Mouse (Mus musculus): ENCODE results near the gene Lrrc75b.
"Not testable (repeated sequence)": the region's sequence is repeated elsewhere in the genome, so short reads cannot be mapped to it uniquely, and the experiment has no call there.

Lrrc75b gene

DNA sequence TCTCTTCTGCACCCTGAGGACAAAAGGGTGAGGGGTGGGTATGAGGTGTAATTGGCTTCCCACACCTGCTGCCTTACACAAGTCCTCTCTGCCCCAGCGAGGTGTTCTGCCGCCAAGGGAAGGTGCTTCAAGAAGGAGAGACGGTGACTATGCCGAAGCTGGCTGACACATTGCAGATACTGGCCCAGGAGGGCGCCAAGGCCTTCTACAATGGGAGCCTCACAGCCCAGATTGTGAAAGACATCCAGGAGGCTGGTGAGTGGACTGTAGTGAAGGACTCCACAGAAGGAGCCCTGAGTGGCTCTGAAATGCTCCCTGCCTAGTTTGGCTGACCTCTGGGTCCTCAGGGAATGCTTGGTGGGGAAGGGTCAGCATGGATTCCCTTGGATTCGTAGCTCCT is 19.0 kb upstream of the Lrrc75b start:
- no peaks in the 10 kb centered on the region for H3K36me3 ChIP-seq (ENCODE audit: control insufficient read depth, insufficient read depth, low read length, poor library complexity, severe bottlenecking)
- H3K27me3 ChIP-seq (ENCODE audit: control insufficient read depth, insufficient read depth, low read length, poor library complexity, severe bottlenecking), result no peaks in the 10 kb centered on the region
- no peak for DNase-seq (ENCODE audit: low read depth, low spot score)

DNA sequence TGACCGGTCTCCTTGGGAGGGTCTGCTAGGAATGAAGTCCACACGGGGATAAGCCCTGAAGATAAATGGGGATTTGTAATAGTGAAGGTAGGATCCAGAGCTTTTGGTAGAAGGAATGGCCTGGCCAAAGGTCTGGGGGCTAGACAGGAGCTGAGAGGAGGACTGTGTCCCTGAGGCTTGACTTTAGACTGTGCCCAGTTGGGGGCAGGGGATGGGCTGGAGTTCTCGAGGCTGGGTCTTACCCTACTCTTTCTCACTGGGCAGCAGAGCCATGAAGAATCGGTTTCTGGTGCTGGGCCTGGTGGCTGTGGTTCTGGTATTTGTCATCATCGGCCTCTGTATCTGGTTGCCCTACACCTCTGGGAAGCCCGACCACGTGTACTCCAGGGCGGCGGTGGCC is 13.8 kb upstream of the Lrrc75b start:
- DNase-seq (ENCODE audit: low read depth, low spot score), result no peak
- H3K36me3 ChIP-seq (ENCODE audit: control insufficient read depth, insufficient read depth, low read length, poor library complexity, severe bottlenecking), result no peaks in the 10 kb centered on the region
- no peaks in the 10 kb centered on the region for H3K27me3 ChIP-seq (ENCODE audit: control insufficient read depth, insufficient read depth, low read length, poor library complexity, severe bottlenecking)

DNA sequence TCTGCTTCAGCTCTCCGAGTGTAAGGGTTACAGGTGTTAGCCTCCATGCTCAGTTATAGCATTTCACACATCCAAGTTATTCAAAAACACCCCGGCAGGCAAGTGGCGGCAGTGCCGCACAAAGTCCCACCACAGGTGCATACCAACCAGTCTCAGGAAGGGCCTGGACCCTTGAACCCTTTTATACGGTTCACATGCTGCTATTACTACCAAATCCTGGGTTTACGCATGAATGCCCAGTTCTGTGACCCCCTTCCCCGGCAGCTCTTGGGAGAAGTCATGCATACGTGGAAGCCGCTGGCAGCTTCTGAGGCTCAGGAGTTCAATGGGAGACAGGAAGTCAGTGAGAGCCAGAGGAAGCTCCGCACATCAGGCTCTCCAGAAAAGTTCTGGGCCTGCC is 13.1 kb upstream of the Lrrc75b start:
- no peaks in the 10 kb centered on the region for H3K27me3 ChIP-seq (ENCODE audit: control insufficient read depth, insufficient read depth, low read length, poor library complexity, severe bottlenecking)

GRCm38 (mm10) chr10:75571937-75572336 is 11.8 kb upstream of the Lrrc75b start:
- no peak for DNase-seq (ENCODE audit: low read depth, low spot score)
- H3K36me3 ChIP-seq (ENCODE audit: control insufficient read depth, insufficient read depth, low read length, poor library complexity, severe bottlenecking), result no peaks in the 10 kb centered on the region
- no peaks in the 10 kb centered on the region for H3K27me3 ChIP-seq (ENCODE audit: control insufficient read depth, insufficient read depth, low read length, poor library complexity, severe bottlenecking)

More for the DNA sequence above, 13.1 kb upstream of the Lrrc75b start:
- no peaks in the 10 kb centered on the region for H3K36me3 ChIP-seq (ENCODE audit: control insufficient read depth, insufficient read depth, low read length, poor library complexity, severe bottlenecking)
- no peak for DNase-seq (ENCODE audit: low read depth, low spot score)

DNA sequence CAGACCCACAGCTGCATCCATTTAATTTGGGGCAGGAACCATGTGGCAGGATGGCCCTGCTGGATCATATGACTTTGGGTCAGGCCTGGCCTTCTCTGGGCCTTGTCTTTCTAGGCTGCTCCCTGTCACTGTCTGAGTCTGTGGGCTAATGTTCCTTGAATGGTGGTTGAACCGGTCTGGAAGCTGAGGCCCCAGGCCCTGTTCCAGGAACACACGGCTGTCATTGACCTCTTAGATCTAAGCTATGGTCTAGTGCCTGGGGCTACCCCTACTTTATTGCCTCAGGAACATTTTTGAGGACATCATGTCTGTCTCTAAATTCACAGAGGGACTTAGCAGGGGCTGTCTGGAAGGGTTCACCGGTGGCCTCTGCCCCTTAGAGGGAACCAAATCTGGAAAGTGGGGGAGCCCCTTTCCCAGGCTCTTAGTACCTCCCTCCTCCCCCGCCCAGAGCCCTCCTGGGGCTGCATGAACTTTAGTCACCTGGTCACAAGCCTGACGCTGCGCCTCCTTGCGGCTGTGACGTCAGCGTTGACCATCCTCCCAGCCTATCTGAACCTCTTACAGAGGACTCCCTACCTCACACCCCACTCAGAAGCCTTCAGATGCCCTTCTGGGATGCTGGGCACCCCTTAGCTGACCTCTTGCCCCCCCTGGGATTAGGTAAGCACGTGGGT is 11.0 kb upstream of the Lrrc75b start:
- no peaks in the 10 kb centered on the region for H3K36me3 ChIP-seq (ENCODE audit: control insufficient read depth, insufficient read depth, low read length, poor library complexity, severe bottlenecking)
- H3K27me3 ChIP-seq (ENCODE audit: control insufficient read depth, insufficient read depth, low read length, poor library complexity, severe bottlenecking), result no peaks in the 10 kb centered on the region
- DNase-seq (ENCODE audit: low read depth, low spot score), result no peak

DNA sequence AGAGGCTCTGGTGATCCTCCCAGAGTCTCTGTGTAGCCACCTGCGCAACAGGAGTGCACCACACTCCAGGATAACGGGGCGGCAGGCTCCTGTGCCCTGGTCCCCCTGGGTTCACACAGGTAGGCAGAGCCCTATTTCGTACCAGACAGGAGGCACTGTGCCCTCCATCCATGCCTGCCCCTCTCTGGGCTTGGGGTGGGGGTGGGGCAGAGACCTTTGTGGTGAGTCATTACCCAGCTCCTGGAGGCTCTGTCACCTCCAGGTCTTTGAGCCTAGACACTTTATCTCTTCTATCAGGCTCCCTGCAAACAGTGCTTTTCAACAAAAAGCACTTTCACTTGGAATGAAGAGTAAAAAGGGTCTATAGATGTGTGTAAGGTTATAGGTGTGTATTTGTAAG is 8.7 kb upstream of the Lrrc75b start:
- no peak for DNase-seq (ENCODE audit: low read depth, low spot score)
- H3K36me3 ChIP-seq (ENCODE audit: control insufficient read depth, insufficient read depth, low read length, poor library complexity, severe bottlenecking), result no peaks in the 10 kb centered on the region
- no peaks in the 10 kb centered on the region for H3K27me3 ChIP-seq (ENCODE audit: control insufficient read depth, insufficient read depth, low read length, poor library complexity, severe bottlenecking)

GRCm38 (mm10) chr10:75568441-75568840 is 8.3 kb upstream of the Lrrc75b start:
- Histone ChIP-seq H3K27me3 (ENCODE audit: control insufficient read depth, insufficient read depth, low read length, poor library complexity, severe bottlenecking) (no peaks in the 10 kb centered on the region), H3K36me3 (ENCODE audit: control insufficient read depth, insufficient read depth, low read length, poor library complexity, severe bottlenecking) (no peaks in the 10 kb centered on the region)
- no peak for DNase-seq (ENCODE audit: low read depth, low spot score)

- DNase-seq (ENCODE audit: low read depth, low spot score), result no peak
- no peaks in the 10 kb centered on the region for H3K36me3 ChIP-seq (ENCODE audit: control insufficient read depth, insufficient read depth, low read length, poor library complexity, severe bottlenecking)
- H3K27me3 ChIP-seq (ENCODE audit: control insufficient read depth, insufficient read depth, low read length, poor library complexity, severe bottlenecking), result no peaks in the 10 kb centered on the region
Observed at GRCm38 (mm10) chr10:75568029-75568428, 7.9 kb upstream of the Lrrc75b start.

- H3K36me3 ChIP-seq (ENCODE audit: control insufficient read depth, insufficient read depth, low read length, poor library complexity, severe bottlenecking); DNase-seq (ENCODE audit: low read depth, low spot score); H3K27me3 ChIP-seq (ENCODE audit: control insufficient read depth, insufficient read depth, low read length, poor library complexity, severe bottlenecking): not testable (repeated sequence)
Observed at GRCm38 (mm10) chr10:75566765-75567164, 6.6 kb upstream of the Lrrc75b start.

DNA sequence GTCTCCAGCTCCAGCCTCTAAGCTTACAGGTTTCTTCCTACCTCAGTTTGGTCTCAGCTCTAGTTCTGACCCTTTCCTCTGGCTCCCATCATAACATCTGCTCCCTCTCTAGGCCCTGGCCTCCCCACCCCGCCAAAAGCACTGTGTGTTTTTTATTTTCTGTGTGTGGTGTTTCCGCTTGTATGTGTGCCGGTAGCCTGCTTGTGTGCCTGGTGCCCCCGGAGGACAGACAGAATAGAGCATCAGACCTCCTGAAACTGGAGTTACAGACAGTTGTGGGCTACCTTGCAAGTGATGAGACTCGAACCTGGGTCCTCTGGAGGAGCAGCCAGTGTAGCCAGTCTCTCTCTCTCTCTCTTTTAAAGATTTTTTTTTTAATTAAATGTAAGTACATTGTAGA is 6.2 kb upstream of the Lrrc75b start:
- no peaks in the 10 kb centered on the region for H3K36me3 ChIP-seq (ENCODE audit: control insufficient read depth, insufficient read depth, low read length, poor library complexity, severe bottlenecking)
- H3K27me3 ChIP-seq (ENCODE audit: control insufficient read depth, insufficient read depth, low read length, poor library complexity, severe bottlenecking), result no peaks in the 10 kb centered on the region
- no peak for DNase-seq (ENCODE audit: low read depth, low spot score)

DNA sequence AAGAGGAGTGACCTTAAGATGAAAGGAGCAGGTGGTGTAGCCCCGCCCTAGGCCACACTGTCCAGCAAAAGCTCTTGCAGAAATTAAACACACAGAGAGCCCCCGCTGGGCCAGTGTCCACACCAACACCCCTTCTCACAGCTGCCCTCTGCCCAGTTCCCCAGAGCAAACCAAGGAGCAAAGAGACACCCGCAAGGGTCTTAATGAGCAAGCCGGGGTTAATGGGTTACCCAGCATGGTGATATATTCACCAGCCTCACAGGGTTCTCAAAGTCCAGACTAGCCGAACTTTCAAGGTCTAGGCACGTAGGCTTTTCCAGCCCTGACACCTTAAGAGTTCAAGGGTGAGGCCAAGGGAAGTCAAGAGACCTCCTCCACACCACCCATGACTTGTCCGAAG is 5.8 kb upstream of the Lrrc75b start:
- Histone ChIP-seq H3K36me3 (ENCODE audit: control insufficient read depth, insufficient read depth, low read length, poor library complexity, severe bottlenecking) (no peaks in the 10 kb centered on the region), H3K27me3 (ENCODE audit: control insufficient read depth, insufficient read depth, low read length, poor library complexity, severe bottlenecking) (no peaks in the 10 kb centered on the region)
- no peak for DNase-seq (ENCODE audit: low read depth, low spot score)

GRCm38 (mm10) chr10:75565436-75565835 is 5.3 kb upstream of the Lrrc75b start:
- DNase-seq (ENCODE audit: low read depth, low spot score), result peak; percentile 62
- H3K27me3 ChIP-seq (ENCODE audit: control insufficient read depth, insufficient read depth, low read length, poor library complexity, severe bottlenecking), result 0 out of 2 replicates have a peak, but pooled peaks cover 3% of the 10 kb centered on the region
- H3K36me3 ChIP-seq (ENCODE audit: control insufficient read depth, insufficient read depth, low read length, poor library complexity, severe bottlenecking), result no peaks in the 10 kb centered on the region

DNA sequence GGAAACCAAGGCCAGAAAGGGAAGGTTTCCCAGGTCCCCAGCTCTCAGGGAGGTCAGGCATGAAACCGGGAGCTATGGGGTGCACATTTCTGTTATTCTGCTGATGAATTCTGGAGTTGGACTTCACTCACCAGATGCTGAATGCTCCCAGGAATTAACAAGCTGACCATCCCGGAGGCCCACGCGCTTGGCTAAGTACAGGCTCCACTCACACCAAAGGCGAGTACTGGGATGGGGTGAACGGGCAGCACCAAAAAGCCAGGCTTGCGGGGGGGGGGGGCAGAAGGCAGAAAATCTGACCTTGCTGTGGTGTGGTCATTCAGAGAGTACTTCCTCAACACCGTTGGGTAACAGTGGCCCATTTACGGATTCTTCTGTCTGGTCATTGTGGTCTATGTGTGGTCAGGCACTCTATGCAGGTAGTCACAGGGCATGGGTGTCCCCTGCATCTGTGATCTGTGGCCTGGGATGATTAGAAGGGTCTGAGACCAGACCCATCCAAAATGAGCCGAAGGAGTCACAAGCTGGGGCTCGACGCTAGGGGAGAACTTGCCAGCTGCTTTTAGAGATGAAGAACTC is 4.6 kb upstream of the Lrrc75b start:
- Histone ChIP-seq H3K27me3 (ENCODE audit: control insufficient read depth, insufficient read depth, low read length, poor library complexity, severe bottlenecking) (0 out of 2 replicates have a peak, but pooled peaks cover 3% of the 10 kb centered on the region), H3K36me3 (ENCODE audit: control insufficient read depth, insufficient read depth, low read length, poor library complexity, severe bottlenecking) (no peaks in the 10 kb centered on the region)
- DNase-seq (ENCODE audit: low read depth, low spot score), result no peak

GRCm38 (mm10) chr10:75562596-75562995 is 2.5 kb upstream of the Lrrc75b start:
- H3K36me3 ChIP-seq (ENCODE audit: control insufficient read depth, insufficient read depth, low read length, poor library complexity, severe bottlenecking), result no peaks in the 10 kb centered on the region
- no peak for DNase-seq (ENCODE audit: low read depth, low spot score)
- H3K27me3 ChIP-seq (ENCODE audit: control insufficient read depth, insufficient read depth, low read length, poor library complexity, severe bottlenecking), result 0 out of 2 replicates have a peak, but pooled peaks cover 3% of the 10 kb centered on the region

DNA sequence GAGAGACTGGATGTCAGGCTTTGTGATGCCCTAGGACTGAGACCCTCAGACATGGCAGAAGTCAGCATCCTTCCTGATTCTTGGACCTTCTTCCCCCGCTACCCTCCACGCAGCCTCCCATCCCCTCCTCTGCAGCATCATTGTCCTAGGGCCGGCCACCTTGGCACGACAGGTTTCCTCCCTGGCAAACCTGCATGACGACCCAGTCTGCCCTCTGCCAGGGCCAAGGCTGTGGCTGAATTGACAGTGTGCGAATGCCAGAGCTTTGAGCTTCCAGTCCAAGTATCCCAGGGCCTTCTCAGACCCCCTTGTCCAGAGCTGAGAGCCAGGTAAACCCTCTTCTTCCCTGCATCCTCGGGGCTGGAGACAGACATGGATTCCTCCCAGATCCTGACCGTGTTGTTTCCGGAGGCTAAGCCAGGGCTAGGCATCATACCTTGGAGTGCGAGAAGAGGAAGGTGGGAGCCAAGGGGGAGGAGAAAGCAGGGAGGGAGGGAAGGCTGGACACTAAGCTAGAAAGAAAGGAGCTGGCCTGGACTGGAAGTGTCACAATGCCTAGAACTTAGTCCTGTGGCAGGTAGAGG is 1.0 kb upstream of the Lrrc75b start, which contains the start of gene Ggt1:
Gene Ggt1 (plus strand): TSS at position 534 of the 584 bp plus-strand sequence.
- Histone ChIP-seq H3K27me3 (ENCODE audit: control insufficient read depth, insufficient read depth, low read length, poor library complexity, severe bottlenecking) (0 out of 2 replicates have a peak, but pooled peaks cover 3% of the 10 kb centered on the region), H3K36me3 (ENCODE audit: control insufficient read depth, insufficient read depth, low read length, poor library complexity, severe bottlenecking) (no peaks in the 10 kb centered on the region)
- no peak for DNase-seq (ENCODE audit: low read depth, low spot score)
